Mouse (Mus musculus): ENCODE measurements around the gene Palm2.

GRCm38 (mm10) chr4:57672541-57672940 lies 238.5 kb downstream of the Palm2 start:
- TF ChIP-seq CTCF (IDR thresholded peaks at IDR 0.05; ENCODE audit: control insufficient read depth, insufficient read depth, low read length) (no peak), POLR2A (IDR thresholded peaks at IDR 0.05; ENCODE audit: borderline replicate concordance, control insufficient read depth, low read depth, low read length) (no peak)
